Mouse (Mus musculus) retina, postnatal 1 day (tissue): Measurements from ENCODE around the gene Slc6a14.

Experiments
- DNase-seq: peaks from one replicate; pipeline ENCODE4 v3.0.0-alpha.2; 2012

Slc6a14 gene

DNA sequence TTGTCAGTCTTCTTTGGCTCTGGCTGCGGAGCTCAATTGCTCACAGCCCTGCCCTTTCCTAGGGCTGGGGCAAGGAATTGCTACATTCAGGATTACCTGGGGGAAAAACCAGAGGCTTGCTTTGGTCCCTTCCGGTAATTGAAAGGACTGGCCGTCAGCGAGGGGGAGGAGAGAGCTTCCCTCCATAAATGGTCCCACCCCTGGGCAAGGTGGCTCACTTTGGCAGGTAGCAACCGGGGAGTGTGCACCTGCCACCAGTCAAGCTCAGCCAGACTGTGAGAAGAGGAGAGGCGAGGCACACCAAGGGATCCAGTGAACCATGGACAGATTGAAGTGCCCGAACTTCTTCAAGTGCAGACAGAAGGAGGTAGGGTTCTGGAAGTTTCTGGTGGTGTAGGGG is at the start of gene Slc6a14:
Slc6a14 (plus strand) TSS at position 68 of the 400 bp plus-strand sequence.
- no peak for DNase-seq

- DNase-seq = no peak
These were observed 43.8 kb upstream of the Slc6a14 start for GRCm38 (mm10) chrX:21670896-21671295.

- no peak for DNase-seq
These were observed 19.5 kb upstream of the Slc6a14 start for GRCm38 (mm10) chrX:21695220-21695619.

- no peak for DNase-seq
These were observed 19.0 kb upstream of the Slc6a14 start for GRCm38 (mm10) chrX:21695687-21696086.

DNA sequence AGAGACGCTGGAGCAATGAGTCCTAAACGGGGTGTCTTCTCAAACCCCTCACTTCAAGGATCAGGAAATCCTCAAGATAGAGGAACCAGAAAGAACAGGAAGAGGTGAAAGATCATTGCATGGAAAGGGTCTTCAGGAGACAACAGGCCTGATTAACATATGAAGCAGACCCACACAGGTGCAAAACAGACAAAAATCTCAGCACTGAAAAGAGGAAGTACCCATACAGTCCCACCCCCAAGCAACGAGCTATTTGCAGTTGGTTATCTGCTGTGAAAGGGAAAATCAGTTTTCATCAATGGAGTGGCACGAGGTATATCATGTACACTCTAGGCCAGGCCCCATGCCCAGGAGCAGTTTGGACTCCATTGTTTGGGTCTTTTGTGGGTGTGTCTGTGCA is 13.1 kb upstream of the Slc6a14 start:
- no peak for DNase-seq

DNA sequence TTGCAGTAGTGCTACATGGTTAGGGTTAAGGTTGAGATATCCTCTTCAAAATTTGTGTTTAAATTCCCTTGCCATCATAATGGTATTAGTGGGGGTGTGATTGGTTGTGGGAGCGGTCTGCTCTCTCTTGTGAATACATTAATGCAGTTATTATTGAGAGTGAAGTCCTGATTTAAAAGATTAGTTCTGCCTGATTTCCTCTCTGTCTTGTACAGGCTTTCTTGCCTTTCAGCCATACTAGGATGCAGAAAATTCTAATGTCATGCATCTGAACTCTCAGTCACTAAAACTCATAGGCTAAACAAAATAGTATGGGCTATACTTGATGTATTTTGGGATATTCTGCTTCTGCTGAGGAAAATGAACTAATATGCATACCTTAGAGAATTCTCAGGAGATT is 10.2 kb upstream of the Slc6a14 start:
- no peak for DNase-seq

DNA sequence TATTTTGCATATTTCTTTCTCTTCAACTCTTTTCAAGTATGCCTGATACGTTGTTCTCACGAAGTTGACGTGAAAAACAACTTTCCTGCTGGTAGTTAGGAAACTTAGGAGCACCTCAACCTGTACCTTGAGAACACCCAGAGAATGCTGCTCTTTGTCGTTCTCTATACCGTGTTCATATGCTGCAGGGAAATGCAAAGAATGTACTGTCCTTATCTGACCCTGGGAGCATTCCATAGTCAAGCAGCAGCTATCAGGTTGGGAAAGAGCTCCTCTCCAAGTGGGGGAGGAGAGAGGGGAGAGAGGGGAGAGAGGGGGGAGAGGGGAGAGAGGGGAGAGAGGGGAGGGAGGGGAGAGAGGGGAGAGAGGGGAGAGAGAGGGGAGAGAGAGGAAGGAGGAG is 597 bp downstream of the Slc6a14 start:
- no peak for DNase-seq

DNA sequence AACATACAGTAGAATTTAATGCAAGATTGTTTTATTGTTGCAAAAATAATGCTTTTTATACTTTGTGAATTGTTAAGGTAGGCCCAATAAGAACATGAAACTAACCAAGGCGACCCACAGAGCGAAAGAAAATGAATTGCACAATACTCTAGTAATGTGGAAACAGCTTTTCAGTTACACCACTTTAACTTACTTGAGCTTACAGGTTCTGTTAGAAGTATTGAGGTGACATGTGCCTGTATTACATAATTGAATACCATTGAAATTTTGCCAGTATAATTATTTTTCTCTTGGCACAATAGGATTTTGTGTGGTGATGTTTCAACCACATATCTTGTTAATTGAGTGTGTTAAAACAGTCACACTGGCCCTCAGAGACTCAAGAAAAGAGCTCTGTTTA is 2.2 kb downstream of the Slc6a14 start:
- no peak for DNase-seq

- no peak for DNase-seq
These were observed 30.3 kb downstream of the Slc6a14 start, which contains the start of gene Gm28269 for GRCm38 (mm10) chrX:21744997-21745396. TSS of gene Gm28269 (minus strand) at chrX:21745097.
